Mouse (Mus musculus) megakaryocyte, embryonic 14.5 days (primary cell): Measurements from ENCODE around the gene Pdxp.

Experiments
- FLI1 ChIP-seq: IDR thresholded peaks from 2 replicates; pipeline ENCODE4 v1.6.1; 2012; ENCODE audit warnings: low read length, inconsistent platforms, mixed read lengths
- GATA1 ChIP-seq: IDR thresholded peaks from 3 replicates; pipeline ENCODE4 v1.6.1; 2012; ENCODE audit warnings: mixed read lengths, low read length, inconsistent platforms, borderline replicate concordance

DNA sequence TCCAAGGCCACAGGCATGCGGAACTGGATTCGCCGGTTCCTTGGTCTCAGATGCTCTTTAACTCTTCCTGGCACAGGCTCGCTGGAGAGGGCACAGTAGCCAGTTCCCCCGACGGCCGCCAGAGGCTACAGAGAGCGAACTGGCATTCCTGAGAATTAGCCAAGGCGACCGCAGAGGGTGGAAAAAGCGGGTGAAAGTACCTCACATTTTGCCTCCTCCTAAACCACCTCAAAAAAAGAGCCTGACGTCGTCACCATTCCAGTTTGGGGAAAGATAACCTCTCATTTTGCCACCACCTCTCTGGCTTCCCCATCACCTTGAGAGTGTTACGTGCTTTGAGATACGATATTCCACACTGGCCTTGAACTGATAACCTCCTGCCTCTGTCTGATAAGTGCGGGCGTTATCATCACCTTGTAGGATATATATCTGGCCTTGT, 37.4 kb upstream of the Pdxp start:
- no peak for TF ChIP-seq GATA1
- no peak for TF ChIP-seq FLI1
